Mouse (Mus musculus) heart, adult 2 months (tissue): ENCODE measurements at regions not wholly inside any gene's neighbourhood (a gene's known extent, or its start where the extent isn't known, plus 50 kb on each side); places are given as distances from the start of the nearest gene placed in this dataset.

Source experiments
- CTCF ChIP-seq: fragments of 200-600 bp; IDR thresholded peaks from 2 replicates; pipeline ENCODE4 v1.8.1; 2022; ENCODE audit warnings: antibody characterized with exemption, mild to moderate bottlenecking, moderate library complexity
- EP300 ChIP-seq: fragments of 200-500 bp; IDR thresholded peaks from 2 replicates; pipeline ENCODE4 v1.6.1; 2011; ENCODE audit warnings: low read depth, low read length, control low read depth; ENCODE audit not compliant: insufficient read depth
- POLR2A ChIP-seq: fragments of 200-500 bp; IDR thresholded peaks from 2 replicates; pipeline ENCODE4 v1.6.1; 2011; ENCODE audit warnings: mild to moderate bottlenecking, low read depth, low read length, control low read depth; ENCODE audit not compliant: insufficient read depth

DNA sequence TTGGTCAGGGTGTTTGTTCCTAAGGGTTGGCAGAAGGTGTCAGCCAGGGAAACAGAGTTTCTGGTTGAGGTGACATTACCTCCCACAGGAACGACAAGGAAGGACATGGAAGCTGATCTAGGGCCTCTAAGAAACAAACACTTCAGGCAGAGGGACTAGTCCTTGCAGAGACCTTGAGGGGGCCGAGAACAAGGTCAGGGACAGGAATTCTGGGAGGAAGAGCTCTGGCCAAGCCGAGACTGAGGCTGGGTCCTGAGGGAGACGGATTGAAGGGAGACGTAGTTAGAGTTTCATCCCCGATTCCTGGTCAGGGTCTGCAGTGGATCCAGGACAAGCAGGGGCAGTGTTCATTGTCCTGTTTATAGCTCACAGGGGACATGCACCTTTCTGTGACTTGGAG is 68.2 kb upstream of the Ptpn1 start:
- no peak for TF ChIP-seq CTCF
- no peak for TF ChIP-seq POLR2A
- no peak for TF ChIP-seq EP300
